Mouse (Mus musculus): ENCODE data around the gene Rnf186. TPM values are rescaled to one million over a fixed set of nuclear protein-coding genes. Genes with fewer than 3 reads are reported as not detected.

The Rnf186 gene
- polyA plus RNA-seq (2017; shearing (Covaris generic)) = not detected

GRCm38 (mm10) chr4:138966866-138967265 is at the start of gene Rnf186:
Gene Rnf186, plus strand, starts transcription at chr4:138967112.

GRCm38 (mm10) chr4:138972827-138973718 is 6.2 kb downstream of the Rnf186 start, which contains the start of gene Tmco4:
Gene Tmco4, plus strand, starts transcription at chr4:138972888.

Other genes with a start within 250 kb of the Rnf186 start
- gene Pla2g2c, start 242.3 kb upstream of the Rnf186 start, polyA plus RNA-seq (2017; shearing (Covaris generic)) = not detected
- not detected for gene Ubxn10, start 229.9 kb upstream of the Rnf186 start, polyA plus RNA-seq (2017; shearing (Covaris generic))
- gene Pla2g2f, start 209.5 kb upstream of the Rnf186 start, polyA plus RNA-seq (2017; shearing (Covaris generic)) = not detected
- not detected for gene Pla2g2d, start 191.4 kb upstream of the Rnf186 start, polyA plus RNA-seq (2017; shearing (Covaris generic))
- gene Pla2g5, start 103.6 kb upstream of the Rnf186 start, polyA plus RNA-seq (2017; shearing (Covaris generic)) = not detected
- gene Gm13030, start 93.1 kb upstream of the Rnf186 start, polyA plus RNA-seq (2017; shearing (Covaris generic)) = not detected
- not detected for gene Pla2g2e, start 89.2 kb upstream of the Rnf186 start, polyA plus RNA-seq (2017; shearing (Covaris generic))
- gene Otud3, start 53.2 kb upstream of the Rnf186 start, polyA plus RNA-seq (2017; shearing (Covaris generic)) = 9.4 TPM
- gene Tmco4, start 5.8 kb downstream of the Rnf186 start, polyA plus RNA-seq (2017; shearing (Covaris generic)) = 34.6 TPM
- gene Htr6, start 108.5 kb downstream of the Rnf186 start, polyA plus RNA-seq (2017; shearing (Covaris generic)) = not detected
- not detected for gene Nbl1, start 125.9 kb downstream of the Rnf186 start, polyA plus RNA-seq (2017; shearing (Covaris generic))
- gene Minos1, start 164.0 kb downstream of the Rnf186 start, polyA plus RNA-seq (2017; shearing (Covaris generic)) = 244 TPM
- gene Capzb, start 225.8 kb downstream of the Rnf186 start, polyA plus RNA-seq (2017; shearing (Covaris generic)) = 460 TPM

Data from naive thymus-derived CD4-positive, alpha-beta T cell, adult 5 months (primary cell).